Mouse (Mus musculus): ENCODE data around the gene Abca8a.

Gene Abca8a

GRCm38 (mm10) chr11:110095858-110096257, at the start of gene Abca8a:
Abca8a (minus strand) TSS chr11:110095978.
- in situ Hi-C loops (cut with MboI, MseI): no loop called here

- in situ Hi-C loops (cut with MboI, MseI): no loop called here
These were observed 49.6 kb upstream of the Abca8a start for GRCm38 (mm10) chr11:110145421-110145820.

GRCm38 (mm10) chr11:110130760-110131159, 35.0 kb upstream of the Abca8a start:
- in situ Hi-C loops (cut with MboI, MseI): no loop called here

GRCm38 (mm10) chr11:110111137-110111536, 15.4 kb upstream of the Abca8a start:
- in situ Hi-C loops (cut with MboI, MseI): no loop called here

GRCm38 (mm10) chr11:110101437-110101836, 5.7 kb upstream of the Abca8a start:
- in situ Hi-C loops (cut with MboI, MseI): no loop called here

GRCm38 (mm10) chr11:110098901-110099300, 3.1 kb upstream of the Abca8a start:
- in situ Hi-C loops (cut with MboI, MseI): no loop called here

GRCm38 (mm10) chr11:110097465-110097864, 1.7 kb upstream of the Abca8a start:
- in situ Hi-C loops (cut with MboI, MseI): no loop called here

GRCm38 (mm10) chr11:110094846-110095380, 865 bp downstream of the Abca8a start:
- in situ Hi-C loops (cut with MboI, MseI): no loop called here

- in situ Hi-C loops (cut with MboI, MseI): no loop called here
These were observed 1.5 kb downstream of the Abca8a start for GRCm38 (mm10) chr11:110094236-110094635.

GRCm38 (mm10) chr11:110091328-110091727, 4.5 kb downstream of the Abca8a start:
- in situ Hi-C loops (cut with MboI, MseI): no loop called here

- in situ Hi-C loops (cut with MboI, MseI): no loop called here
These were observed 23.6 kb downstream of the Abca8a start for GRCm38 (mm10) chr11:110072158-110072557.

GRCm38 (mm10) chr11:110061032-110061431, 34.7 kb downstream of the Abca8a start:
- in situ Hi-C loops (cut with MboI, MseI): no loop called here

- in situ Hi-C loops (cut with MboI, MseI): no loop called here
These were observed 35.7 kb downstream of the Abca8a start for GRCm38 (mm10) chr11:110060127-110060526.

GRCm38 (mm10) chr11:110053681-110054080, 42.1 kb downstream of the Abca8a start:
- in situ Hi-C loops (cut with MboI, MseI): no loop called here

GRCm38 (mm10) chr11:110037795-110038194, 58.0 kb downstream of the Abca8a start:
- in situ Hi-C loops (cut with MboI, MseI): no loop called here

GRCm38 (mm10) chr11:110028913-110029695, 66.7 kb downstream of the Abca8a start:
- in situ Hi-C loops (cut with MboI, MseI): no loop called here

GRCm38 (mm10) chr11:110010836-110011546, 84.8 kb downstream of the Abca8a start:
- in situ Hi-C loops (cut with MboI, MseI): no loop called here

- in situ Hi-C loops (cut with MboI, MseI): no loop called here
These were observed 100.2 kb downstream of the Abca8a start, which contains the start of gene Abca8b for GRCm38 (mm10) chr11:109995624-109996023. Abca8b (minus strand) TSS chr11:109995845.

GRCm38 (mm10) chr11:109995013-109995412, 100.8 kb downstream of the Abca8a start:
- in situ Hi-C loops (cut with MboI, MseI): no loop called here

GRCm38 (mm10) chr11:109994014-109994413, 101.8 kb downstream of the Abca8a start:
- in situ Hi-C loops (cut with MboI, MseI): no loop called here

GRCm38 (mm10) chr11:109991270-109991669, 104.5 kb downstream of the Abca8a start:
- in situ Hi-C loops (cut with MboI, MseI): no loop called here

GRCm38 (mm10) chr11:109990256-109990655, 105.5 kb downstream of the Abca8a start:
- in situ Hi-C loops (cut with MboI, MseI): no loop called here

- in situ Hi-C loops (cut with MboI, MseI): no loop called here
These were observed 107.6 kb downstream of the Abca8a start for GRCm38 (mm10) chr11:109988164-109988563.
